ENCODE assay signal across 9 mouse cellular contexts in the genomic region with DNA sequence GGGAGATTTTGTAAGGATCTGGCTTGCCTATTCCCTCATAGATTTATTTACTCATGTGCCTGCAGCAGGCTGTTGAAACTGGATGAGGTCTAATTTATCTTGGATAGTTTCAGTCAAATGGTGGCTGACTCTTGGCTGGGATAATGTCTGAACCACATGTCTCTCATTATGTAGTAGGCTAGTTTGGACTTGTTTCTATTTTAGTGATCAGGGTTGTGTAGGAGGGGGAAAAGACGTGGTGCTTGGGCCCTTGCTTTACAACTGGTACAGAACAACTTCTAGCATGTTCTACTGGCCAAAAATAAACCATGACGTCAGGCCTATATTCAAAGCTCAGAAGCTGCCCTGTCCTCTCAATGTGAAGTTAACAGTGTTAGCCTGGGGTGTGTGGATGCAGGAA.
DNase-seq lines count a peak whose midpoint lies in the region; ATAC-seq lines count a peak whose summit lies in the region.
"Had no signal": no experiment of that assay in that cellular context is flagged by ENCODE, and none has a peak within 500 bp of the region (broad histone marks: within the 10 kb centered on the region; RNA-seq: fewer than 3 reads in every experiment).

No protein-coding gene starts in this region.

- H3K4me2 ChIP-seq in heart, embryonic 16.5 days (ENCODE audit: low read depth, low read length) = no peak overlapping the region
- H3K4me2 ChIP-seq in neural tube, embryonic 15.5 days = no peak overlapping the region

- peak; percentile 7 for DNase-seq in embryo, embryonic 10.5 days (ENCODE audit: low spot score)
- DNase-seq in embryo, embryonic 11 days = no peak
- peak; percentile 30 for DNase-seq in NIH3T3 (ENCODE audit: low read depth)
- peak; percentile 51 for DNase-seq in layer of hippocampus, adult 9-11 months
- no peak for DNase-seq in adrenal gland, postnatal 10 days
- DNase-seq: cerebellum, adult 11-12 months had no signal

- H3K4me3 ChIP-seq in heart, embryonic 16.5 days (ENCODE audit: low read length) = no peak overlapping the region
- H3K4me3 ChIP-seq in neural tube, embryonic 15.5 days (replicated peaks) = no peak overlapping the region

- no peaks in the 10 kb centered on the region for H3K9me3 ChIP-seq in heart, embryonic 16.5 days (replicated peaks; ENCODE audit: control insufficient read depth, low read length)
- no peaks in the 10 kb centered on the region for H3K9me3 ChIP-seq in neural tube, embryonic 15.5 days (replicated peaks)

- 9% methylated on average over 2 of the region's 2 CpGs for WGBS in heart, embryonic 16.5 days
- WGBS in neural tube, embryonic 15.5 days = 67% methylated on average over 2 of the region's 2 CpGs

- no peaks in the 10 kb centered on the region for H3K36me3 ChIP-seq in heart, embryonic 16.5 days (ENCODE audit: control insufficient read depth, insufficient read depth)
- no peaks in the 10 kb centered on the region for H3K36me3 ChIP-seq in neural tube, embryonic 15.5 days

- H3K4me1 ChIP-seq in heart, embryonic 16.5 days (ENCODE audit: control insufficient read depth, insufficient read depth, low read length) = peaks cover 8% of the 10 kb centered on the region
- H3K4me1 ChIP-seq in neural tube, embryonic 15.5 days = no peaks in the 10 kb centered on the region

- ATAC-seq in heart, embryonic 16.5 days (replicated peaks; ENCODE audit: extremely low read depth, insufficient read depth, low FRiP score) = peak; percentile 93
- no peak for ATAC-seq in granulocyte monocyte progenitor cell, adult 5-6 weeks (replicated peaks; ENCODE audit: poor library complexity, severe bottlenecking)
- no peak for ATAC-seq in neural tube, embryonic 15.5 days (ENCODE audit: low FRiP score)

- H3K27me3 ChIP-seq in heart, embryonic 16.5 days (ENCODE audit: control insufficient read depth, insufficient read depth, low read length) = no peaks in the 10 kb centered on the region
- no peaks in the 10 kb centered on the region for H3K27me3 ChIP-seq in neural tube, embryonic 15.5 days (replicated peaks)

- H3K9ac ChIP-seq in heart, embryonic 16.5 days (ENCODE audit: low read length) = no peak overlapping the region
- no peak overlapping the region for H3K9ac ChIP-seq in neural tube, embryonic 15.5 days (replicated peaks)

- H3K27ac ChIP-seq in heart, embryonic 16.5 days (ENCODE audit: low read length) = peak overlapping the region; percentile 54
- H3K27ac ChIP-seq in neural tube, embryonic 15.5 days (replicated peaks) = no peak overlapping the region

Comparison
In these comparisons a context has a peak if more than half of its experiments do, and no peak if none do; other contexts are left out.
1. DNase-seq: peak in embryo, embryonic 10.5 days (single experiment), NIH3T3 (single experiment) and layer of hippocampus, adult 9-11 months (single experiment); none in embryo, embryonic 11 days (single experiment) and adrenal gland, postnatal 10 days (single experiment).